Mouse (Mus musculus): ENCODE measurements around the gene Mbnl1.
"Not testable (repeated sequence)": the region's sequence is repeated elsewhere in the genome, so short reads cannot be mapped to it uniquely, and the experiment has no call there.

The Mbnl1 gene

DNA sequence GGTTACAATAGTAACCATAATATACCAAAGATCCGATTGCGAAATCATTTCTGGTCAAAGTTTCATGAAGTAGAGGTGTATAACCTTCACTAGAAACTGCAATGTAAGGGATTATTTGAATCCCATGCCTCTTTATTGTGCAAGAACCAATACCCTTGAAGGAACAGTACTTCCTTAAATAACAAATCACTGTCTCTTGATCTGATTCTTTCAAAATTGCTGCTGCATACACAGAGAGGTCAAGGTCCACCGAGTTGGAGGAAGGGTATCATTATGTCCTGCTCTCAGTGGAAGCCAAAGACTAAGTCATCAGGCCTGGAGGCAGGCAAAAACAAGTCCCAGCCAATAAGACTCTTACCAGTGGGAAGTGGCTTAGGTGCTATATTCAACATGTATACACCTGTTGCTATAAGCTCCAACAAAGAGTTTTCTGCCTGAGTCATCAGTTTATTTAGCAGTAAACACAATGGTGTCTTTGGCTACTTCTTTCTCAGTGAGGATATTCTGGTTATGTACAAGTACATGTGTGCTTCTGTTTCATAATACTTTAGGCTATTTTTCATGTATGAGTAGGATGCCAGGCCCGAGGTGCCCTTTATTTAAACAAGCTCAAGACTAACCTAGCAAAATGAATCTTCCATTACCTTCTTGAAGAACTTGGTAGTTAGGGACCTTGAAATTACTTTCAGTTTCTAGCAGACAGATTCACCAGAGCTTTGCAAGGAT is 13.5 kb downstream of the Mbnl1 start:
- in situ Hi-C loops (cut with MboI; ENCODE audit: low pct_unique_long_range_greater_than_20kb in 1 of 2, low sequenced_read_pairs in 2 of 2, unreplicated experiment in 1 of 2), result no loop called here

DNA sequence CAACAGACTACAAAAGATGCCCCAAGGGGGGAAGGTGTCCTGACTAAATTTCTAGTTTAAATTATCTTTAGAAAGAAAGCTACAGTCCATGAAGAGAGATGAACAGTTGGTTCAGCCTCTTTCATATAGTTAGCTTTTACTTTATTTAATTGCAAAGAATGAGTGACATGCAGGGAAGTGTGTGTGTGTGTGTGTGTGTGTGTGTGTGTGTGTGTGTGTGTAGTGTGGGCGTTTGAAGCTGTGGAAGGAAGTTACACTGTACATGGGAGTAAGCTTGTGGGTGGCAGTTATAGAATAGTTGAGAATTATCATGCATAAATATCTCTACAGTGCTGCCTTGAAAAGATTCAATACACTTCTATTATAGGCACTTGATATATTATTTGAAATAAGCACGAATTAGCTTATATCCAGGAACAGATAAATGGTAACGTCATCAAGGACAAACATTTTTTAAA is 14.1 kb downstream of the Mbnl1 start:
- in situ Hi-C loops (cut with MboI; ENCODE audit: low pct_unique_long_range_greater_than_20kb in 1 of 2, low sequenced_read_pairs in 2 of 2, unreplicated experiment in 1 of 2), result no loop called here

DNA sequence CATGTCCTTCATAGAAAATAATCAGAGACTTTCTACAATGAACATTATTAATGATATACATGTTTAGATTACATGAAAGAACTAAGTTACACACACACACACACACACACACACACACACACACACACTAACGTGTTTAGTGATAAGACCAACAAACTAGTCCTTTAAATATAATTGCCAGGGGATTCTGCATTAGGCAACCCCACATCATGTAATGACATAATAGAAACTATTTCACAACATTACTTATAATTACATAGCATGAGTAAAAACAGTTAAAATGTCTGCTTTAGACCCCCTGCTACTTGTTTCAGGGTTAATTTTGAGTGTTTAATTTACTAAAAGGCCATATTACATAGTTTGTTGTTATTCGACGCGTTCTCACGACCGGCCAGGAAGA is 16.9 kb downstream of the Mbnl1 start:
- in situ Hi-C loops (cut with MboI; ENCODE audit: low pct_unique_long_range_greater_than_20kb in 1 of 2, low sequenced_read_pairs in 2 of 2, unreplicated experiment in 1 of 2), result no loop called here

DNA sequence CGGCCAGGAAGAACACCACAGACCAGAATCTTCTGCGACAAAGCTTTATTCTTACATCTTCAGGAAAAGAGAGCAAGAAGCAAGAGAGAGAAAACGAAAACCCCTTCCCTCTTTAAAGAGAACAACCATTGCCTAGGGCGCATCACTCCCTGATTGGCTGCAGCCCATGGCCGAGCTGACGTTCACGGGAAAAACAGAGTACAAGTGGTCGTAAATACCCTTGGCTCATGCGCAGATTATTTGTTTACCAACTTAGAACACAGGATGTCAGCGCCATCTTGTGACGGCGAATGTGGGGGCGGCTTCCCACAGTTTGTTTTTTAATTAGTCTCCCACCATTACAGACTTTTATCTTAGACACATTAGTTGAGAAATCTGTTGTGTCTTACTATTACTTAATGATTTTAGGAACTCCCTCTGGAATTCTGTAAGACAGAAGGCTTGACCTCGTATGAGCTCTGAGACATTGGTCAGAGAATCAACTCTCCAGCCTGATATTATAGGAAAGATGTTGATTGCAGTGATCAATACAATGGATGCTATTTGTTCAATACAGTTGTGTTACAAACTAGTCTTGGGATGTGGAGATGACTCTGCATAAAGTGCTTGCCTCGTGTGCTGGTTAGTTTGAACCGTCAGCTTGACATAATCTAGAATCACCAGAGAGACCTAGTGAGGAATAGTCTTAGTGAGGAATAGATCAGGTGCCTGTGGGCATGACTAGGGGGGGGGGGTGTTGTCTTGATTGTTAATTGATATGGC is 22.3 kb downstream of the Mbnl1 start:
- in situ Hi-C loops (cut with MboI; ENCODE audit: low pct_unique_long_range_greater_than_20kb in 1 of 2, low sequenced_read_pairs in 2 of 2, unreplicated experiment in 1 of 2), result not testable (repeated sequence)

DNA sequence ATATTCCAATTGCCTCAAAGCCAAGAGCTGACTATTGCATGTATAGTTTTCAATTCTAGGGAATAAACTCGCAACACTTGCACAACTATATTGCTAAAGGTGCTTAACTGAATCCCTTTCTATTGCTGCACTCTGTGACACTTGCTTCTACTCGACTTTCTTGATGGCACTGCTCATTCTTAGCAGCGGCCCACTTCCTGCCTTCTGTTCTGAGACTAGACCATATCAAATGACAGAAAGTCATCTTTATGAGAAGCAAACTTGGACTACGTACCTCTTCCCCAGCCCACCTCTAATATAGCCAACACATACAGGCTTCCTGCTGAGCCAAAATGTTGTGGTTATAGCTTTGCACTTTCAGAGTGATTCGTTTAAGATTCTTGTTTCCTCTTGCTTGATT is 23.6 kb downstream of the Mbnl1 start:
- in situ Hi-C loops (cut with MboI; ENCODE audit: low pct_unique_long_range_greater_than_20kb in 1 of 2, low sequenced_read_pairs in 2 of 2, unreplicated experiment in 1 of 2), result no loop called here

DNA sequence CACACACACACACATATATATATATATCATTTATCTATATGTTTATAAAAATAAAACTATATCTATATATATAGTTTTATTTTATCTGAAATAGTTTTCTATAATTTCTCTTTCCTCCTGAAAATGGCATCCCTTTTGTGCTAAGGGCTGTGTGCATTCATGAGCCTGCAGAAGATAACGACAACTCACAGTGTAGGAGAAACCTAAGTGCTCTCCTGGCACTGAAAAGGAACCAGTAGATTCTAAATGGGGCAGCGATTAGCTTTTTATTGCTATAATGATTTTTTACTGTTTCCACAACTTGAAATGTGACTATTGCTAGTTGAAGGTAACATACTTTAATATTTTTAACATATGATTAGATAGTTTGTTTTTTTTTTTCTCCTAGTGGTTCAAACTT is 25.5 kb downstream of the Mbnl1 start:
- in situ Hi-C loops (cut with MboI; ENCODE audit: low pct_unique_long_range_greater_than_20kb in 1 of 2, low sequenced_read_pairs in 2 of 2, unreplicated experiment in 1 of 2), result no loop called here

DNA sequence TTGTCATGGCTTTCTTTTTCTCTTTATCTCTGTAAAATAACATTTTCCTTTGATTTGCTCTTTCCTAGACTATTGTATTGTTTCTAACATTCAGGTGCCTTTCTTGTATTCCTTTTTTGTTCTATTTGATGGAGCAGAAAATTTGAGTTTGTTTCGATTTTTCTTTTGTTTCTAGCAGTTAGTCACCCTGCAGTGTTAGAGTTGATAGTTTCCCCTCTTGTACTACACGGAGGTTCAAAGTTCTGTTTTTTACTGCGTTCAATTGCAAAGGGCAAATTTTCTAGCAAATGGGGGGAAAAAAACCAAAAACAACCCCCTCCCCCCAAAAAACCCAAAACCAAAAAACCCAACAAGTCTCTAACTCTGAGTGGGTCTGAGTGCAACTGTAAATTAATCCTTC is 26.0 kb downstream of the Mbnl1 start:
- in situ Hi-C loops (cut with MboI; ENCODE audit: low pct_unique_long_range_greater_than_20kb in 1 of 2, low sequenced_read_pairs in 2 of 2, unreplicated experiment in 1 of 2), result no loop called here

DNA sequence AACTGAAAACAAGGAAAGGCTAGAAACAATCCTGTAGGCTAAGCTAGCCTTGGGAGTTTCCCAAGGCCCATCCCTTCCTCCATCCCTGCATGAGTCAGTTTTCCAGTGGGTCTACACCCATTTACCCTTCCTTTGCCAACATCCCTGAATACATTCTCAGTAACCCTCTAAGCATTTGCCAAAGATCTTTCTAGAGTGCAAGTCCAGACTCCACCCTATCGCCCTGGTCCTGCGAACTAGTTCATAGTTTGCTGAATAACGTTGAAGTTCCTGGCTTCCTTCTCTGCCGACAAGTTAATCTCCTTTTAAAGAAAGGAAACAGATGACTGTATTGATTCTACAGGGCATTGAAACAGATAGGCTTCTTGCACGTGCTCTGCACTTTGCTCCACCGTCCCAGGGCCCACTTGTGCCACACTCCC is 26.5 kb downstream of the Mbnl1 start:
- in situ Hi-C loops (cut with MboI; ENCODE audit: low pct_unique_long_range_greater_than_20kb in 1 of 2, low sequenced_read_pairs in 2 of 2, unreplicated experiment in 1 of 2), result no loop called here

DNA sequence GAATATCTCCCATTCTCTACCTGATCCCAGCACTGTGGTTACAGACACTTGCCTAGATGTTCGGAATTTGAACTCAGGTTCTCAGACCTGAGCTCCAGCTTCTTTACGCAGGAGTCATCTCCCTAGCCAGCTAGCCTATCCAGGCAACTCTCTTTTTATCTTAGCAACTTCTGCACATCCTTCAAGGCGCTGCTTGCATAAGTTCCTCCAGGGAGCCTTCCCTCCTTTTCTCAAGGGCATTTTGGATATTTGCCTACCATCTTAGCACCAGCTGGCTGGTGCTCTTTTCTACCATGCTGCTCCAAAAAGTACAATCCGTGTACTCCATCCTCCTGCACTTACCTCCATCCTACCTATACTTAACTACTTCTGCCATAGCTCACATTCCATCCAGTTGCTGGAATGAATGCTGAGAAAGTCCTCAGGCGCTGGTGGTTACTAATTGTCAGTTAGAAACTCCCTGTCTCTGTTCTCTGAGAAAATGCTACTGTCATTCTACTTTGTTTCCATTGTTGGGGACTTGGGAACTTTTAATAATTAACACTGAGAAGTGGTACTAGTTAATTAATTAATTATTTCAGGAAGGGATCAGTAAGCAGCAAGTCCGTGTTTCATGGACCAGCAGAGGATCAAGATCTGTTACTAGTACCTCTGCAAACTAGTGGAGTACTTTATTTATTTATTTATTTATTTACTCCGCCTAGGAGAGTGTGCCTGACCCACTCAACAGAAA is 27.3 kb downstream of the Mbnl1 start:
- in situ Hi-C loops (cut with MboI; ENCODE audit: low pct_unique_long_range_greater_than_20kb in 1 of 2, low sequenced_read_pairs in 2 of 2, unreplicated experiment in 1 of 2), result no loop called here

DNA sequence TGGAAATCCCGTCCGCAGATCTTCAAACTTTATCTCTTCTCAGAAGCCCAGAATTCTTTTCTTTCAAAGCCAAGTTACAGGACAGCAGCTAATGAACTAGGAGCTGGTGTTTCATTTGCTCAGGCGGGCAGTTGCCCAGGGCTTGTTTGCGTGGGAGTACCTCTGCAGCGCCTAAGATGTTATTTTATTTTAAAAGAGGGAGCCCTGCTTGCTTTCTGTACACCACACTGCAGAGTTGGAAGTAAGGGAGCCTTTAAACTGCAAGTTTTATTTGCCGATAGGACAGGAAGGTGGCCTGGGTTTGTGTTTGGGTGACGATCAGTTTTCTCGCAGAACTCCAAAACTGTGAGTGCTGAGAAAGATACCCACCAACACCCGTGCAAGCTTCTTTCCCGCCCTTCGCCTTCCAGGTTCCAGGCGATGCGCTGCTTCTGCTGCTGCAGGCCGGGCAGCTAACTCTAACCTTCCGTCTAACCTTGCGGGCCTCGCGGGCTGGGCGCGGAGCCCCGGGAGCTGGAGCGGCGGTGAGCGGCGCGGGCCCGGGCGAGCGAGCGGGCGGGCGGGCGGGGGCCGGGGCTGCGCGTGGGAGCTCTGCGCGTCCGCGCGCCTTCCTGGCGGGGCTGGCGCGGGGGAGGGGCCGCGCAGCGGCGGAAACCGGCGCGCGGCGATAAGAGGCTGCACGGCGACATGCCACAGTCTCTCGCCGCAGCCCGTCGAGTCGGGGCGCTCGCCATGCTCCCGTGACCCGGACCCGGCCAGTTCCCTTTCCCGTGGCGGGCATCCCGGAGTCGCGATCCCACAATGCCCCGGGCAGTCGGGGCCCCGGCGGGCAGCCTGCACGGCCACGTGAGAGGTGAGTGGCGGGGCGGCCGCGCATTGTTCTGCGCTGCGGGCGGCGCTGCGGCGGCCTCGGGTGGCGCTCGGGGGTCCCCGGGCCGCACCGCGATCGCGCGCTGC is 28.2 kb downstream of the Mbnl1 start:
- in situ Hi-C loops (cut with MboI; ENCODE audit: low pct_unique_long_range_greater_than_20kb in 1 of 2, low sequenced_read_pairs in 2 of 2, unreplicated experiment in 1 of 2), result no loop called here

DNA sequence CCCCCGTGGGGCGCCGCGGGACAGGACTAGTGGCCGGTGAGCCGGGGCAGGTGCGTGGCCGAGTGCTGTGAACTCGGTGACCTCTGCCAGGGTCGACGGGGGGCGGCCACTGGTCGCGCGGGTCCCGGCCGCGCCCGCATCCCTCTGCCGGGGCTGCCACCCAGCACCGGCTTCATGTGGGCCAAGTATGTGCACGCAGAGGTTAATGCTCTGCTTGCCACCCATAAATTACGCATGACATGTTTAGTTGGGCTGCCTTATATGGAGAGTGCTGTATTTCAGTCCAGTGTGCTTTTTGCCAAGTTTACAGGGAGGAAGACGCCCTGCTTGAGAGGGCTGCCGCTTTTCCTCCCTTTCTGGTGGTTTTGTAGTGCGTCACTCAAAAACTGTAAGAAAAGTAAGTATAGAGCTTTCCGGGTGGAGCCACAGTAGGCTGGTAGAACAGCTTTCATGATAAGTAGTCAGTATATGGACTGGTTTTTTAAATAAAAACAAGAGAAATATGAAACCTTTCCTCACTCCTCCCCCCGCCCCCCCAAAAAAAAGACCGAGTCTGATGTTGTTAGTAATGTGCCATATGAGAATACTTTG is 29.0 kb downstream of the Mbnl1 start:
- in situ Hi-C loops (cut with MboI; ENCODE audit: low pct_unique_long_range_greater_than_20kb in 1 of 2, low sequenced_read_pairs in 2 of 2, unreplicated experiment in 1 of 2), result no loop called here

DNA sequence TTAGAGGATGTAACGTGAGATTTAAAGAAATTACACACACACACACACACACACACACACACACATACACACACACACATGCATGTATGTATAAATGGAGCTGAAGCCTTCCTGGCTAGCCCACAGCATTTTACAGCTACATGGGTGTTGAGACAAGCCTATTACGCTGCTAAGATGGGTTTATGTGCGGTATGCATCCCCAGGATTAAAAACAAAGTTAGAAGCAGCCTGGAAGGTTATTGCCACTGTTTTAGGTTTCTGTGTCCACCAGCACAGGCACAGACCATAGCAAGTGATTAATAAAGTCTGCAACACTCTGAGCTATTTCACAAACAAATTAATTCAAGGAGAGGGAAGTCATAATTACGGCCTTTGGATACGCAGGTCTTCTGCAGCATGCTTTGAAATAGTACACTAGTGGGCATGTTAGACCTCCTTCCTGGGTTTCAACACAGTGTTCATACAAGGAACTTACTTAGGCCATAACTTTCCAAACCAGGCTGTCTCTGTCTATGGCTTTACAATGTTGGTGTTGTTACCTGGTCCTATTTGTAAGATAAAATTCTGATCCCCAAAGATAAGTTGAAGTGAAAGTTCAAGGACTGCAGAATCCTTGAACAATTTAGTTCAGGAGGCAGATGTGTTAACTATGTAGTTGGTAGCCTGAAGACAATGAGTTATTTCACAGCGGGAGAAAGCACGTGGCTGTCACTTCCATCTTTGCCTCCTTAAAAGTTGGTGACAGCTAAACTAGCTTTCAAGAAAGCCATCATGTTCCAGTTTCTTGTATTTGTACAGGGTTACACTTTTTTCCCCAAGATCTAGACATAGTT is 29.7 kb downstream of the Mbnl1 start:
- in situ Hi-C loops (cut with MboI; ENCODE audit: low pct_unique_long_range_greater_than_20kb in 1 of 2, low sequenced_read_pairs in 2 of 2, unreplicated experiment in 1 of 2), result no loop called here

DNA sequence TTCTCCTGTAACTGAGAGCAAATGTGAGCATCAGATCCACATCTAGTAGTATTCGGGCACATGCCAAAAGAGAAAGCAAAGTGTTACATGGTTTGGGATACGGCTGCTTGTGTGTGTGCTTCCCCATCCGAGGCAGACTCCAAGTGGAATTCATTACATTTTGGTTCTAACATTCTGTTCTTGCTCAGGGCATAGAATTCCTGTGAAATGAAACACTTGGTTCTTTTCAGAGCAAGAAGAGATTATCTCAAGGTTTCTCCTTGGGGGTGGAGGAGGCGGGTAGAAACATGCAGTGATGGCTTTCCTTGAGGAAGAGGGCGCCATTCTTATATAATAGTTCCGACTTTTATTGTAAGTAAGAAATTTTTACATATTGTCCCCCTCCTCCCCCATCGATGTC is 30.6 kb downstream of the Mbnl1 start:
- in situ Hi-C loops (cut with MboI; ENCODE audit: low pct_unique_long_range_greater_than_20kb in 1 of 2, low sequenced_read_pairs in 2 of 2, unreplicated experiment in 1 of 2), result no loop called here

DNA sequence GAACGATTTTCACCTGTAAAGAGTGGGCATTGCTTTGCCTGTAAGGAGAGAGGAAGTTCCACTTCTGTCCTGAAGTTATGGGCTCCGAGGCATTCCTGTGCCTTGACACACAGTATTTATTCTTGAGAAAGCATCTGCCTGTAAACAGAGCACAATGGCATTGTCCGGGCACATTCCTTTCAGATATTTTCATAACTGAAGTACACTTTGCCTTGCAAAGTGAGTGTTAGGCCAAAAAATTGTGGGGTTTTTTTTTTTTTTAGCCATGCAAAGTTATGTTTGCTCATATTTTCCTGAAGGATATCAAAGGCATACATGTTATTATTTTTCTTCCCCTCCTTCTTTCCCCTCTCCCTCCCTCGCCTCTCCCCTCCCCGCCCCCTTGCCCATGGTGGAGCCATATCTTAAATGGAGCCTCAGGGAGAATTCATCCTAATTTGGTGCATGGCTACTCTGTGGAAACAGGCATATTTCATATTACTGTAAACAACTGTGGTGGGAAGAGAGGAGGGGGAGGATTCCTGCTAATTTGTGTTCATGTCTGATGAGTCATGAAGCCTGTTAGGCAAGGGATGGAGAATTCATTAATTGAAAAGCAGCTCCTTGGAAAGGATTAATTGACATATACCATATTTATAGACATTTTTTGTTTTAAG is 32.3 kb downstream of the Mbnl1 start:
- in situ Hi-C loops (cut with MboI; ENCODE audit: low pct_unique_long_range_greater_than_20kb in 1 of 2, low sequenced_read_pairs in 2 of 2, unreplicated experiment in 1 of 2), result no loop called here

DNA sequence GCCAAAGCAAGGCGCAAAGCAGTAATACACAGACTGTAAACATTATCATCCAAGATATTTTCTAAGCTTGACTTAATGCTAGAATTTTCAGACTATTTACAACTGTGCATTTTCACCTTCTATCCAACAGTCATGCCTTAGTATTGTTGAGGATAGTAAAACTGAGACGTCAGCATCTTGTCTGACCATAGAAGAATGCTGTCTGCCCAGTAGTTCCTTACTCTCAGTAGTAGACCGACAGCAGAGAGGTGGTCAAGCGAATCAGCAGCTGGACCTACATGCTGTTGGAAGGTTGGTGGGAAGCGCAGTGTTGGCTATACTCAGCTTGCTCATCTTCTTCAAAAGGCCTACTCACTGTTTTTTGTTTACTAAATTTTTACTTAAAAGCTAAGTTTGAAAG is 34.2 kb downstream of the Mbnl1 start:
- in situ Hi-C loops (cut with MboI; ENCODE audit: low pct_unique_long_range_greater_than_20kb in 1 of 2, low sequenced_read_pairs in 2 of 2, unreplicated experiment in 1 of 2), result no loop called here

DNA sequence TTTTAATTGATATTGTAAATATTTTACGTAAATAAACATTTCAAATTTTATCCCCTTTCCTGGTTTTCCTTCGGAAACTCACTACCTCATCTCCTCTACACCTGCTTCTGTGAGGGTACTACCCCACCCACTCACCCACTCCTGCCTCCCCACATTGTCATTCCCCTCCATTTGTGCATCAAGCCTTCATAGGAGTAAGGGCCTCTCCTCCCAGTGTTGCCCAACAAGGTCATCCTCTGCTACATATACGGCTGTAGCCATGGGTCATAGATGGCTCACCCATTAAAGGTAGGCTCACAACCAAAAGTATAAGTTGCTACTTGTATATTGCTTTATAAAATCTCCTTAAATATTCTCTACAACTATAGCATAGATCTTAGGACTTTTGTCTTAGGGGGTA is 34.9 kb downstream of the Mbnl1 start:
- in situ Hi-C loops (cut with MboI; ENCODE audit: low pct_unique_long_range_greater_than_20kb in 1 of 2, low sequenced_read_pairs in 2 of 2, unreplicated experiment in 1 of 2), result no loop called here

DNA sequence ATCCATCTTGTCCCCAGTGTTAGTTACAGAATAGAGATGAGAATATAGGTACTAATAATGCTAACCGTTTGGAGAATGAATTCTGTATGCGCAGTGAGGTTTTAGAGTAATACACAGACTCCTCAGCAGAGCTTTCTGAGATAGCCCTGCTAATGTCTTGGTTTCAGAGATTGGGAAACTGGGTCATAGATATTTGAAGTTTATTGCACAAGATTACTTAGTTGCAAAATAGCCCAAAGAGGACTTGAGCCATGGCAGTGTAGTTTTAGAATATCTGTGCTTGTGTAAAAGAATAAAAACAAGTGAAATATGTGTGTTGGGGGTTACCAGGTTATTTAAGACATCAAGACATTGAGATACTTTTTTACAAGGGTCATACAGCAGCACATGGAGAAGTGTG is 35.3 kb downstream of the Mbnl1 start:
- in situ Hi-C loops (cut with MboI; ENCODE audit: low pct_unique_long_range_greater_than_20kb in 1 of 2, low sequenced_read_pairs in 2 of 2, unreplicated experiment in 1 of 2), result no loop called here

All from mouse embryonic stem cell (cell line).